Mouse (Mus musculus): Measurements from ENCODE around the gene Chd1l. TPM values are rescaled to one million over a fixed set of nuclear protein-coding genes. Genes with fewer than 3 reads are reported as not detected.

Chd1l gene
- total RNA-seq, 2 experiments from 2014 or later, result 9.8 to 18.5 TPM

DNA sequence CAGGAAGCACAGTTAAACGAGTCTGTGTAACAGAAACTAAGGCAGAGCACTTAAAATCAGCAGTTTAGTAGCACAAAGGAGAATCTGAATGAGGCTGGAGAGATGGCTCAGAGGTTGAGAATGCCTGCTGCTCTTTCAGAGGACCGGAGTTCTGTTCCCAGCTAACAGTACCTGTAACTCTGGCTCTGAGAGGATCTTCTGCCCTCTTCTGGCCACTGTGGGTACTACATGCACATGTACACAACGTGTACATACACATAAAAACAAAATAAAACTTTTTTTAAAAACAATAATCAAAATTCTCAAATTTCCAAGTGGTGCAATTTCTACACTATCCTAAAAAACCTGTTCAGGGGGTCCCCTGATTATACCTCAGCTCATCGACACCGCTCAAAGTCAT is 85.2 kb downstream of the Chd1l start:
- DNase-seq, result peak; percentile 10 to 16

DNA sequence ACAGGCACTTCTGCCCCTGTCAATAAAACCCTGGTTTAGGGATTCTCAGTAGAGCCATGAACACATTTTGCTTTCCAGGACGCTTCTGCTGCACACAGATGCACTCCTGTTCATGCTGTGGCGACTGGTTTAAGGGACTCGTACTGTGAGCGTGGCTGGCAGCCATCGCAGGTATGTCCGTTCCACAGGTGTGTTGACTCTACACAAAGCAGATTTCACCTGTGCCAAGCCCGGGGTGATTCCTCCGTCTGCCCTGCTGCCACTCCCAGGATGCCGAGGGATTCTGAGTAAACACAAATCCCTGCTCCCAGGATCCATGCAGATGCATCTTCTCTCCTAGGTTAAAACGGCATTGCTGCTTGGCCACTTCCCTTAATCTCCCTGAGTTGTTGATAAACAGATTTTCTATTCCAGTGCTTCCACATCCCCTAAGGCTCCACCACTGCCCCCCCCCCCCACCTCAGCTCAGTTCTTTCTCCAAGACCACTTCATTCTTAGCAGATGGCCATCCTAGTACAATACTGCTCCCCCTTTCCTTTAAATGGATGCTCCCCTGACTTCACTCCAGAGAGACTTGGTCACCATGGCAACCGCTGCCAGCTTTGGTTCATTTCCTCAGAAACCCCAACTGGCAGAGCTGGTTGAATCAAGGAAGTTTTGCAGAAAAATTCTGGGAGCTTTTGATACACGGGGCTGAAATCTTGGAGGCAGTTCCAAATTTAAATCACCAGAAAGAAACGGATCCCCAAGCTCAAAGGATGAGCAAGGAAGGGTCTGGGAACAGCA is 87.9 kb downstream of the Chd1l start:
- DNase-seq, result no peak

DNA sequence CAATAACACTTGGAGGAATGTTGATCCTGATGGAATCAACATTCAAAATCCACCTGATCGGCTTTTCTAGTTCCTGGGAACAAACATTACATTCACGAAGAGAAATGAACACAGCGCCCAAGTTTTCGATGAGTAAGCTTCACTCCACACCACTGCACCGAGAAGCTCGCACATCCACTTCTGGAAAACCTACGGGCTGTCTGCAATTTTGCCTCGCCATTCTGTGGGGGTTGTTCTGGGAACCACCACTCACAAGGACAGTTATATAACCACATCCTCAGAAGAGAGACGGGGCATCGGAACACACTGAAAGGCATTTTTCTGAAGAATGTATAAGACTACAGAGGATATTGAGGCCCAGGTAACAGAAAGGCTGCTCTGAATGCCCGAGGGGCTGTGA is 90.1 kb downstream of the Chd1l start:
- DNase-seq, result no peak

DNA sequence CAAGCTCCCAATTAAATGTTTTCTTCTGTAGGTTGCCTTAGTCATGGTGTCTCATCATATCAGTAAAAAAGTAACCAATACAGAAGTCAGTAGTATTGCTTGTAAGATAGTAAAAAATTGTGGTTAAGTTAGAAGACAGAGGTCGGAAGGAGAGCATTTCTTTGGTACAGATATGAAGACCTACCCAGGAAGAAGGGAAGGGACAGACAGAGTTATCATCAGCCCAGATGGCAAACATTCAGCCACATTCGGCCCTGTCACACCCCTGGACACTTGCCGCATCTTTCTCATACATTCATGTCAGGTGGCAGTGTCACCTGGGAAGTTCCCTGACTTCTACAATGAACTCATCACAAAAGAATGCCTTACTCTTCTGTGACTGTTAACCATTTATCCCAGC is 97.7 kb downstream of the Chd1l start:
- no peak for DNase-seq

Other genes starting within 250 kb of the Chd1l start
- gene Olfr1402, start 188.2 kb downstream of the Chd1l start, total RNA-seq (2021), result not detected
- 10 to 100 TPM in 1 of 2 experiments, 1 to 10 TPM in 1; 8.9 to 13.3 TPM for gene Fmo5, start 18.6 kb upstream of the Chd1l start, total RNA-seq (2021)
- gene Prkab2, start 48.0 kb upstream of the Chd1l start, total RNA-seq (2021), result 10 to 100 TPM in 1 of 2 experiments, 1 to 10 TPM in 1; 7.5 to 10.5 TPM
- not detected for gene Gm17651, start 64.5 kb upstream of the Chd1l start, total RNA-seq (2021)